Mouse (Mus musculus): ENCODE data around the gene Mipol1. TPM values are rescaled to one million over a fixed set of nuclear protein-coding genes. Genes with fewer than 3 reads are reported as not detected.
"Not testable (repeated sequence)": the region's sequence is repeated elsewhere in the genome, so short reads cannot be mapped to it uniquely, and the experiment has no call there.

The Mipol1 gene
- polyA plus RNA-seq, 1 experiment: 0.74 TPM

- no peaks in the 10 kb centered on the region for H3K36me3 ChIP-seq (replicated peaks; ENCODE audit: low read length)
- no peak overlapping the region for H3K4me3 ChIP-seq (replicated peaks)
- peaks cover 2% of the 10 kb centered on the region; the same call in 1 of the 2 replicates for H3K9me3 ChIP-seq
- no peaks in the 10 kb centered on the region for H3K4me1 ChIP-seq
- TF ChIP-seq GATA1 (IDR thresholded peaks at IDR 0.05; ENCODE audit: borderline replicate concordance, low read length) (no peak), FLI1 (IDR thresholded peaks at IDR 0.05; ENCODE audit: low read length) (no peak)
- H3K27me3 ChIP-seq (replicated peaks): no peaks in the 10 kb centered on the region
These were observed 170.9 kb downstream of the Mipol1 start for GRCm38 (mm10) chr12:57401126-57401525.

- Histone ChIP-seq H3K4me1 (no peaks in the 10 kb centered on the region), H3K9me3 (peaks cover 2% of the 10 kb centered on the region; the same call in 1 of the 2 replicates), H3K4me3 (replicated peaks) (no peak overlapping the region), H3K27me3 (replicated peaks) (no peaks in the 10 kb centered on the region), H3K36me3 (replicated peaks; ENCODE audit: low read length) (no peaks in the 10 kb centered on the region)
- TF ChIP-seq GATA1 (IDR thresholded peaks at IDR 0.05; ENCODE audit: borderline replicate concordance, low read length): no peak
- no peak for TF ChIP-seq FLI1 (IDR thresholded peaks at IDR 0.05; ENCODE audit: low read length)
These were observed 172.1 kb downstream of the Mipol1 start for GRCm38 (mm10) chr12:57402360-57402759.

GRCm38 (mm10) chr12:57409976-57410375, 179.7 kb downstream of the Mipol1 start:
- TF ChIP-seq FLI1 (IDR thresholded peaks at IDR 0.05; ENCODE audit: low read length): no peak
- TF ChIP-seq GATA1 (IDR thresholded peaks at IDR 0.05; ENCODE audit: borderline replicate concordance, low read length): no peak
- H3K27me3 ChIP-seq (replicated peaks): no peaks in the 10 kb centered on the region
- H3K4me3 ChIP-seq (replicated peaks): no peak overlapping the region
- H3K4me1 ChIP-seq: no peaks in the 10 kb centered on the region
- H3K9me3 ChIP-seq: no peaks in the 10 kb centered on the region
- no peaks in the 10 kb centered on the region for H3K36me3 ChIP-seq (replicated peaks; ENCODE audit: low read length)

- no peaks in the 10 kb centered on the region for H3K4me1 ChIP-seq
- H3K36me3 ChIP-seq (replicated peaks; ENCODE audit: low read length): no peaks in the 10 kb centered on the region
- H3K9me3 ChIP-seq: no peaks in the 10 kb centered on the region
- no peaks in the 10 kb centered on the region for H3K27me3 ChIP-seq (replicated peaks)
- H3K4me3 ChIP-seq (replicated peaks): no peak overlapping the region
- TF ChIP-seq FLI1 (IDR thresholded peaks at IDR 0.05; ENCODE audit: low read length) (no peak), GATA1 (IDR thresholded peaks at IDR 0.05; ENCODE audit: borderline replicate concordance, low read length) (no peak)
These were observed 183.6 kb downstream of the Mipol1 start for GRCm38 (mm10) chr12:57413833-57414232.

- peaks cover 9% of the 10 kb centered on the region for H3K9me3 ChIP-seq
- H3K27me3 ChIP-seq (replicated peaks): no peaks in the 10 kb centered on the region
- no peak for TF ChIP-seq GATA1 (IDR thresholded peaks at IDR 0.05; ENCODE audit: borderline replicate concordance, low read length)
- no peak for TF ChIP-seq FLI1 (IDR thresholded peaks at IDR 0.05; ENCODE audit: low read length)
- H3K36me3 ChIP-seq (replicated peaks; ENCODE audit: low read length): no peaks in the 10 kb centered on the region
- H3K4me3 ChIP-seq (replicated peaks): no peak overlapping the region
- no peaks in the 10 kb centered on the region for H3K4me1 ChIP-seq
These were observed 194.7 kb downstream of the Mipol1 start for GRCm38 (mm10) chr12:57424902-57425301.

- no peaks in the 10 kb centered on the region for H3K4me1 ChIP-seq
- no peak for TF ChIP-seq FLI1 (IDR thresholded peaks at IDR 0.05; ENCODE audit: low read length)
- TF ChIP-seq GATA1 (IDR thresholded peaks at IDR 0.05; ENCODE audit: borderline replicate concordance, low read length): no peak
- no peaks in the 10 kb centered on the region for H3K36me3 ChIP-seq (replicated peaks; ENCODE audit: low read length)
- H3K27me3 ChIP-seq (replicated peaks): no peaks in the 10 kb centered on the region
- peaks cover 9% of the 10 kb centered on the region for H3K9me3 ChIP-seq
- no peak overlapping the region for H3K4me3 ChIP-seq (replicated peaks)
These were observed 198.0 kb downstream of the Mipol1 start for GRCm38 (mm10) chr12:57428243-57428642.

- Histone ChIP-seq H3K4me3 (replicated peaks) (no peak overlapping the region), H3K36me3 (replicated peaks; ENCODE audit: low read length) (no peaks in the 10 kb centered on the region), H3K27me3 (replicated peaks) (no peaks in the 10 kb centered on the region), H3K9me3 (peaks cover 6% of the 10 kb centered on the region), H3K4me1 (no peaks in the 10 kb centered on the region)
- no peak for TF ChIP-seq FLI1 (IDR thresholded peaks at IDR 0.05; ENCODE audit: low read length)
- no peak for TF ChIP-seq GATA1 (IDR thresholded peaks at IDR 0.05; ENCODE audit: borderline replicate concordance, low read length)
These were observed 198.5 kb downstream of the Mipol1 start for GRCm38 (mm10) chr12:57428767-57429166.

GRCm38 (mm10) chr12:57436939-57437659, 206.9 kb downstream of the Mipol1 start:
- not testable (repeated sequence) for H3K4me3 ChIP-seq (replicated peaks); H3K9me3 ChIP-seq; H3K27me3 ChIP-seq (replicated peaks); H3K36me3 ChIP-seq (replicated peaks; ENCODE audit: low read length); H3K4me1 ChIP-seq

GRCm38 (mm10) chr12:57444281-57444903, 214.2 kb downstream of the Mipol1 start:
- Histone ChIP-seq H3K4me3 (replicated peaks) (no peak overlapping the region), H3K9me3 (no peaks in the 10 kb centered on the region), H3K4me1 (no peaks in the 10 kb centered on the region), H3K27me3 (replicated peaks) (no peaks in the 10 kb centered on the region), H3K36me3 (replicated peaks; ENCODE audit: low read length) (no peaks in the 10 kb centered on the region)
- TF ChIP-seq GATA1 (IDR thresholded peaks at IDR 0.05; ENCODE audit: borderline replicate concordance, low read length): no peak
- no peak for TF ChIP-seq FLI1 (IDR thresholded peaks at IDR 0.05; ENCODE audit: low read length)

- TF ChIP-seq FLI1 (IDR thresholded peaks at IDR 0.05; ENCODE audit: low read length) (no peak), GATA1 (IDR thresholded peaks at IDR 0.05; ENCODE audit: borderline replicate concordance, low read length) (no peak)
- Histone ChIP-seq H3K4me3 (replicated peaks) (no peak overlapping the region), H3K36me3 (replicated peaks; ENCODE audit: low read length) (no peaks in the 10 kb centered on the region), H3K27me3 (replicated peaks) (no peaks in the 10 kb centered on the region), H3K4me1 (no peaks in the 10 kb centered on the region), H3K9me3 (0 out of 2 replicates have a peak, but pooled peaks cover under 1% of the 10 kb centered on the region)
These were observed 217.1 kb downstream of the Mipol1 start for GRCm38 (mm10) chr12:57447331-57447730.
